Mouse (Mus musculus): Measurements from ENCODE around the gene Nlrp9b. TPM values are rescaled to one million over a fixed set of nuclear protein-coding genes. Genes with fewer than 3 reads are reported as not detected.
"Not testable (repeated sequence)": the region's sequence is repeated elsewhere in the genome, so short reads cannot be mapped to it uniquely, and the experiment has no call there.

The Nlrp9b gene
- total RNA-seq, 2 experiments from 2014 or later = not detected

DNA sequence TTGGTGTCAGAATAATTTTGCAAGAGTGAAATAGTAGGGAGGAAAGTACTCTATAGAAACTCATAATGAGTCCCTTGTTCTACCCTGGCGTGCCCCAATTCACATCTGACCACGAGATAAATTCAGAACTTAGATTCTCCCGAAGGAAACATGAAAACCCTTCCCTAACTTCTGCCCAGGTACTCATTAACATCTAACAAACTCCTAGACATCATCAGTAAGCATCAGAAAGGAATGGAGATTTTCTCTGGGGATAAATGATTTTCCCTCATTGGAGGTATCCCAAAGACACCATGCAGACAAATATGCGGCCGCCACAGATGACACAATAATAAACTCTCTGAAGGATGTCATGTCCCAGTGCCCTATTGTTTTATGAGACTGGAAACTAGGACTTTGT is 108.1 kb downstream of the Nlrp9b start, which contains the start of gene Vmn1r91:
Vmn1r91 (plus strand) TSS at position 301 of the 400 bp plus-strand sequence.
- not testable (repeated sequence) for ATAC-seq (replicated peaks; ENCODE audit: low FRiP score, poor library complexity, severe bottlenecking)

DNA sequence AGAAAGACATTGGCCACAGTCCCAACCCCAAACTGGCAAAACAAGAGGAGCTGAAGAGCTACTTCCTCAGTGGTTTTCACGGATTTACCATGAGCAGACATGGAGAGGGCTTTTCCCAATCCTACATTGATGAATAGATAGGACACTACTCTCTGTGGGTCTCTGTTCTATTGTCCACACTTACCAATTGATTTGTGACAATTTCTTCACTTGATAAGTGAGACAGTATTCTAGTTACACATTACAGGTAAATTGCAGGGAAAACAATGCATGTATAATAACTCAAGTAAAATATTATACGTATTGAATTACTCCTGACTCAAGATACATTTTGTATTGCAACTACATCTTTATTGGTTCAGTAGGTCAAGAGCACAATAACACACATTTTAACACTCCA is 131.2 kb downstream of the Nlrp9b start, which contains the start of gene Gm16442:
Gm16442 (minus strand) TSS at position 101 of the 400 bp plus-strand sequence.
- ATAC-seq (replicated peaks; ENCODE audit: low FRiP score, poor library complexity, severe bottlenecking) = not testable (repeated sequence)

Other genes with a start within 250 kb of the Nlrp9b start
- gene Nectin2, start 241.0 kb upstream of the Nlrp9b start, total RNA-seq (2015; ENCODE audit: low replicate concordance) = not detected in 2 replicates
- 1.0 TPM in 1 of 2 replicates, not detected in the other for gene Nectin2, start 241.0 kb upstream of the Nlrp9b start, total RNA-seq (2017; ENCODE audit: low replicate concordance)
- gene Bcam, start 220.4 kb upstream of the Nlrp9b start, total RNA-seq (2015; ENCODE audit: low replicate concordance) = not detected in 2 replicates
- not detected in 2 replicates for gene Bcam, start 220.4 kb upstream of the Nlrp9b start, total RNA-seq (2017; ENCODE audit: low replicate concordance)
- gene Cblc, start 194.7 kb upstream of the Nlrp9b start, total RNA-seq (2015; ENCODE audit: low replicate concordance) = not detected in 2 replicates
- not detected in 2 replicates for gene Cblc, start 194.7 kb upstream of the Nlrp9b start, total RNA-seq (2017; ENCODE audit: low replicate concordance)
- gene Bcl3, start 168.7 kb upstream of the Nlrp9b start, total RNA-seq (2015; ENCODE audit: low replicate concordance) = 14.8 TPM in 1 of 2 replicates, not detected in the other
- gene Bcl3, start 168.7 kb upstream of the Nlrp9b start, total RNA-seq (2017; ENCODE audit: low replicate concordance) = 0.84 and 1.5 TPM in 2 replicates
- not detected in 2 replicates for gene Gm19345, start 139.5 kb upstream of the Nlrp9b start, total RNA-seq (2015; ENCODE audit: low replicate concordance)
- gene Gm19345, start 139.5 kb upstream of the Nlrp9b start, total RNA-seq (2017; ENCODE audit: low replicate concordance) = not detected in 2 replicates
- 0.38 TPM in 1 of 2 replicates, not detected in the other for gene Ceacam16, start 130.2 kb upstream of the Nlrp9b start, total RNA-seq (2015; ENCODE audit: low replicate concordance)
- gene Ceacam16, start 130.2 kb upstream of the Nlrp9b start, total RNA-seq (2017; ENCODE audit: low replicate concordance) = not detected in 2 replicates
- not detected in 2 replicates for gene Ceacam19, start 103.5 kb upstream of the Nlrp9b start, total RNA-seq (2015; ENCODE audit: low replicate concordance)
- 0.28 TPM in 1 of 2 replicates, not detected in the other for gene Ceacam19, start 103.5 kb upstream of the Nlrp9b start, total RNA-seq (2017; ENCODE audit: low replicate concordance)
- gene Pvr, start 70.3 kb upstream of the Nlrp9b start, total RNA-seq (2015; ENCODE audit: low replicate concordance) = 0.42 TPM in 1 of 2 replicates, not detected in the other
- gene Pvr, start 70.3 kb upstream of the Nlrp9b start, total RNA-seq (2017; ENCODE audit: low replicate concordance) = 1.9 TPM in 1 of 2 replicates, not detected in the other
- not detected in 2 replicates for gene Igsf23, start 40.7 kb upstream of the Nlrp9b start, total RNA-seq (2015; ENCODE audit: low replicate concordance)
- gene Igsf23, start 40.7 kb upstream of the Nlrp9b start, total RNA-seq (2017; ENCODE audit: low replicate concordance) = not detected in 2 replicates
- not detected in 2 replicates for gene Ceacam20, start 26.1 kb upstream of the Nlrp9b start, total RNA-seq (2015; ENCODE audit: low replicate concordance)
- gene Ceacam20, start 26.1 kb upstream of the Nlrp9b start, total RNA-seq (2017; ENCODE audit: low replicate concordance) = not detected in 2 replicates
- gene Vmn1r91, start 108.2 kb downstream of the Nlrp9b start, total RNA-seq (2015; ENCODE audit: low replicate concordance) = not detected in 2 replicates
- not detected in 2 replicates for gene Vmn1r91, start 108.2 kb downstream of the Nlrp9b start, total RNA-seq (2017; ENCODE audit: low replicate concordance)
- not detected in 2 replicates for gene Gm16442, start 131.1 kb downstream of the Nlrp9b start, total RNA-seq (2015; ENCODE audit: low replicate concordance)
- not detected in 2 replicates for gene Gm16442, start 131.1 kb downstream of the Nlrp9b start, total RNA-seq (2017; ENCODE audit: low replicate concordance)
- not detected in 2 replicates for gene Vmn1r93, start 147.6 kb downstream of the Nlrp9b start, total RNA-seq (2015; ENCODE audit: low replicate concordance)
- gene Vmn1r93, start 147.6 kb downstream of the Nlrp9b start, total RNA-seq (2017; ENCODE audit: low replicate concordance) = not detected in 2 replicates
- gene Vmn1r94, start 176.9 kb downstream of the Nlrp9b start, total RNA-seq (2015; ENCODE audit: low replicate concordance) = not detected in 2 replicates
- gene Vmn1r94, start 176.9 kb downstream of the Nlrp9b start, total RNA-seq (2017; ENCODE audit: low replicate concordance) = not detected in 2 replicates
- not detected in 2 replicates for gene Vmn1r95, start 202.2 kb downstream of the Nlrp9b start, total RNA-seq (2015; ENCODE audit: low replicate concordance)
- not detected in 2 replicates for gene Vmn1r95, start 202.2 kb downstream of the Nlrp9b start, total RNA-seq (2017; ENCODE audit: low replicate concordance)
- not detected in 2 replicates for gene Gm6164, start 214.1 kb downstream of the Nlrp9b start, total RNA-seq (2015; ENCODE audit: low replicate concordance)
- not detected in 2 replicates for gene Gm6164, start 214.1 kb downstream of the Nlrp9b start, total RNA-seq (2017; ENCODE audit: low replicate concordance)
- not detected in 2 replicates for gene Gm4498, start 242.4 kb downstream of the Nlrp9b start, total RNA-seq (2015; ENCODE audit: low replicate concordance)
- not detected in 2 replicates for gene Gm4498, start 242.4 kb downstream of the Nlrp9b start, total RNA-seq (2017; ENCODE audit: low replicate concordance)

Measured in erythroblast, adult 5-6 weeks (primary cell).